Mouse (Mus musculus) hematopoietic stem cell, adult 5-6 weeks (primary cell): ENCODE measurements around the gene Rapgef5. TPM values are rescaled to one million over a fixed set of nuclear protein-coding genes. Genes with fewer than 3 reads are reported as not detected.

Experiments
- ATAC-seq, 2 experiments: fragments of 125-278 bp in 1 of 2; replicated peaks in 1 of 2; 2 replicates each; pipeline ENCODE4 v1.8.0; 2016 to 2017; ENCODE audit warnings: inconsistent platforms in 2 of 2, mild to moderate bottlenecking in 2 of 2, moderate number of reproducible peaks in 2 of 2, low read depth in 1 of 2, moderate TSS enrichment in 1 of 2; ENCODE audit not compliant: low FRiP score in 2 of 2, poor library complexity in 2 of 2, severe bottlenecking in 2 of 2, insufficient read depth in 1 of 2, low TSS enrichment in 1 of 2
- total RNA-seq: library from RNA; stranded (forward); fragments of 172-1452, 232-1000 nt; gene quantifications from 2 replicates; pipeline ENCODE4 v1.2.3, GENCODE M21; 2017

Rapgef5 gene
- total RNA-seq, result 5.2 and 5.5 TPM in 2 replicates

GRCm38 (mm10) chr12:117516179-117516578 is at the start of gene Rapgef5:
Rapgef5 (plus strand) TSS chr12:117516479.
- no peak for ATAC-seq

GRCm38 (mm10) chr12:117468329-117468728 is 48.0 kb upstream of the Rapgef5 start:
- ATAC-seq, result no peak

- ATAC-seq, result peak; percentile 86
These were observed 37.3 kb upstream of the Rapgef5 start for GRCm38 (mm10) chr12:117479014-117479413.

- peak; percentile 41 to 62; a peak in 3 of 4 replicates for ATAC-seq
These were observed 36.6 kb upstream of the Rapgef5 start for GRCm38 (mm10) chr12:117479680-117480079.

- no peak for ATAC-seq
These were observed 35.3 kb upstream of the Rapgef5 start for GRCm38 (mm10) chr12:117480958-117481357.

DNA sequence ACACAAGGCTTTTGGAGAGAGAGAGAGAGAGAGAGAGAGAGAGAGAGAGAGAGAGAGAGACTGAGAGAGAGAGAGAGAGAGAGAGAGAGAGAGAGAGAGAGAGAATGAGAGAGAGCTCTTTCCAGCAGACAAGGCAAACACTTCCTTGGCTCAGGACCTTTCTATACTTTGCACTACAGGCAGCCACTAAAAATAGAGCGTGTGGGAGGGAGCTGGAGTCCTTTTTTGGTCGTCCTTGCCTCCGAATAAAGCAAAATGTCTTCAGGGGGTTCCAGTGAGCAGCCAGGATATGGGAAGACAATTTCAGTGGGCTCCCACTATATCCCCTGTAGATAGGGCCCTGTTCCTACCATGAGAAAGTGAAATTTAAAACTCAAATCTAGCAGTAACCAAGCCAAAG is 33.6 kb upstream of the Rapgef5 start:
- no peak for ATAC-seq

DNA sequence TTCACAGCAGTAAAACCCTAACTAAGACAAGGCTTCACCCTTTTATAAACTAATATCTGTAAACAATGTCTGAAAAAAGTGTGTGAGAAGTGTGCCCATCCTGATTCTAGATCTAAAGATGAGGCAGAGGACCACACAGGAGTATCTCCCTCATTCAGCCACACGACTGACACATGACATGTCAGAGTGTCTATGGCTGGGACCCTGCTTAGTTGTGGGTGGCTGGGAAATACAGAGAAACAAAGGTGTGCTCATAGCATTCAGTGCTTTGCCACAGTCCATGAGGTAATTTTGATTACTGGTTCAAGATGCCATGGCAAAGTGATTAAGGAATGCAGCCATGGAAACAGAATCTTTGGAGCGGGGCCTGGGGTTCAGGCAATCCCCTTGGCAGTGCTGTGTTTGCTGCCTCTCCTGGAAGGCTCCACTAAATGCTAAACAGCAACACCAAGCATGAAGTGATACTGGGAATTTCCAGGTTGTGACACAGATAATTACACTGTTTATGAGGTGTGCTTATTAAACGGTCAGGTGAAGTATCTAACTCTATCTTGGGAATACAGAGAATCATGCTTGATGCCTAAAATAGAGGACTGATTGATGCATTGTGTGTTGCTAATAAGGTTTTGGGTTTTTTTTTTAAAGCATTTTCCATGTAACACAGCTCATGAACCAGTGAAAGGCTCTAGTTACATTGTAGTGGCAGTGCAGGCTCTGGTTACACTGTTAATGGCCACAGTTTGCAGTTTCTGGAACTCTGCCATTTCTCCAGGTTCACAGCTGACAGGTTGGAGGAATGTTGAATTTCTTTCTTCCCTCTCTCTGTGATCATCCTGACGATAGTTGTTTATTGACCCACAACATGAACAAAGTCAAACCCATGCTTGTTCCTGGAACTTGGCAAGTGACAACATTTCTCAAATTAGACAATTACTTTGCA is 29.9 kb upstream of the Rapgef5 start:
- ATAC-seq, result no peak

DNA sequence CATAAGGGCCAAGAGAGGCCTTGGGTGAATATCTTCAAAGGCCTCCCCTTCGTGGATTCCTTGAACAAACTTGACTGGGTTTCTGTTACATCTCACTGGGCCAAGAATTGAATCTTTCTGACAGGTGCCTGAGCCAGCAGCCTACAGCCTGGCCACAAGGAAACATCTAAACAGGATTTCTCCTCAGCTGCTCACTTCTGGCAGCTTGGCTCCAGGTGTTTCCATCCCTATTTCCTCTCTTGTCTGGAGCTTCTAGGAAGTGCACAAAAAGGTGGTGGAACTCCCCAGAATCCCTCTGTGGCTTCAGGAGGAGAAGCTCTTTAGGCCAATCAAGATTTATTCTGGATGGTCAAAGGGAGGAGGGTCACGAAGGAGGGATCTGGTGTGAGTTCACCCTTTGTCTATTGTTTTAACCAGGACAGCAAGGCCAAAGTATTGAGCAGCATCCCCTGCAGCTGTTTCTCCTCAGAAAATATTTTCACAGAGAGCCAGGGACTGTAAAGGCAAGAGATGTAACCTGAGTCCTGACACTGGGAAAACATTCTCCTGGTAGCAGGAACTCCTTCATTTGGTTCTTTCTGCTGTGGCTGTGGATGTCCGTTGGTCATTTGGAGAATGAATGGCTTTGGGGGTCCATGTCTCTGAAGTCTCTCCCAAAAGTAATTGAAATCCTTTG is 19.6 kb upstream of the Rapgef5 start:
- ATAC-seq, result no peak

DNA sequence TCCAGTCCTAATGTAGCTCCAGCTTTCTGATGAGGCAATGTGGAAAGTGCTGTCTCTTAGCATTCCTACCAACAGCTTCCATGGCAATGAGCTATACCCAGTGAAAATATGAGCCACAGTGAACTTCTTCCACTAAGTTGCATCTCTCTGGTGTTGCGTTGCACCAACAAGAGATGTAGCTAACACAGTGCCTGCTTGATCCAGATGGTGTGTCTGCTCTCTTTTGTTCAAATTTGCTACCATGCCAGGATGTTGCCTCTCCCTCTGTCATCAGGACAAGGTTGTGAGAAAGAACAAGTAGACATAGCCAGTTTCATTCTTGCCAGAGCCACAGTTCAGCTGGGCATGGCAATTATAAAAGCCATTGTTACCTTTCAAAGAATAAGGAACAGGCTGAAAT is 18.9 kb upstream of the Rapgef5 start:
- ATAC-seq, result no peak

DNA sequence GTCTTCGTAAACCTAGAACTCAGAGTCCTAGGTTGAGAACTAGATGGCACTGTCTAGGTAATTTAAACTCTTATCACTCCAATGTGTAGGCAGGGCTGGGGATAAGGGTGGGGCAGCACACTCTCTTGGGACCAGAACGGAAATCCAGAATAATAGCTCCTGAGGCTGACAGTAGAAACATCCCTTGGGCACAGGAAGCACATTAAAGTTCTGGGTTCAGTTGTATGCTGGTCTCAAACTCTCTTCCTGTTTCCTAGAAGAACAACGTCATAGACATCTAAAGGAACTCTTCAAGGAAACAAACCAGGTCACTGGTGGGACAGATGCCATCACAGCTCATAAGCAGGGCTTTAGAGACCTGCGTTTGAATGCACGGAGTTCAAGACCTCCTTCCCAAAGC is 17.0 kb upstream of the Rapgef5 start:
- ATAC-seq, result no peak

- no peak for ATAC-seq
These were observed 15.1 kb upstream of the Rapgef5 start for GRCm38 (mm10) chr12:117501180-117501579.

- 0 out of 4 replicates have a peak, but pooled peaks of 1 of the 2 experiments have one; percentile 32 for ATAC-seq
These were observed 13.4 kb upstream of the Rapgef5 start for GRCm38 (mm10) chr12:117502834-117503233.

GRCm38 (mm10) chr12:117505163-117505562 is 11.1 kb upstream of the Rapgef5 start:
- ATAC-seq, result no peak

- ATAC-seq, result peak; percentile 27 to 45; a peak in 2 of 4 replicates
These were observed 8.5 kb upstream of the Rapgef5 start for GRCm38 (mm10) chr12:117507772-117508171.

DNA sequence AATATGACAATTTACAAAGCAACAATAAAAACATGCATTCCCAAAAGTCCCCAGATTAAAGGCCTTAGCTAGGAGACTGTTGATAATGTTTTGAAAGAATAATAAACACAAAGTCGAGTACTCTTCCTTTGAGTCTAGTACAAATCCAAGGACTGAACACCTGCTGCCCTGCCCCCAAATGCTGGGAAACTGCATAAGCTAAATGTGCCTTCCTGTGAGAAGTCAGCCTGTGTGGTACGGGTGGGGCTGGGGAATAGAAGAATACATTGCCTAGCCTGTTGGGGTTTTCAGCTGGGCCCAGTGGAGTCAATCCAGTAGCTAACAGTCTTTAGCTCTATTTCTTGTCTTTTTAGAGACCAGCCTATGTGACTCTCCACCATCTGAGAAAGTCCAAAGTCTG is 6.4 kb upstream of the Rapgef5 start:
- no peak for ATAC-seq

DNA sequence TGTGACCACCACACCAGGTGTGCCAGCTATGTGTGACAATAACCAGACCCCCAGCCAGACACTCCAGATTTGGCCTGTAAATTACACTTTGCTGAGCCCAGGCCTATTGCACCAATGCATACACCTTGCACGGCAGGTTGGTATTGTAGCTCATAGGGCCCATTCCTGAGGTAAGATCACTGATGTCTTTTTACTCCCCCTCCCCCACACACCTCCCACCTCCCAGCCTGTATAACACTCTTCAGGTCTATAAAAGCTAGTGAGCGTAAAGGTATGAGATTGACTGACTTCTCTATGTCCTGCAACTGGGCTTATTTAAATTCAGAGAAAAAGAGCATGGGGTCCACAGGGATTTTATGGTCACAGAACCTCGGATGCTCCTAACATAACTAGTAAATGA is 3.8 kb upstream of the Rapgef5 start:
- no peak for ATAC-seq

GRCm38 (mm10) chr12:117513150-117513932 is 2.9 kb upstream of the Rapgef5 start:
- no peak for ATAC-seq
